Mouse (Mus musculus) forebrain, postnatal 0 days (tissue): ENCODE results near the gene Ninl. TPM values are rescaled to one million over a fixed set of nuclear protein-coding genes. Genes with fewer than 3 reads are reported as not detected.

ENCODE experiments used
- ATAC-seq: fragments of 200-750 bp; cut with Nextera tagmentation; 2 replicates; pipeline ENCODE4 v1.8.0; 2017; ENCODE audit warnings: mild to moderate bottlenecking, moderate library complexity
- DNase-seq: peaks from one replicate; pipeline ENCODE4 v3.0.0-alpha.2; 2015
- H3K27ac ChIP-seq: fragments of 300-500 bp; sonication (generic); 2 replicates; pipeline ENCODE4 v1.5.1; 2014; ENCODE audit warnings: low read depth, mild to moderate bottlenecking, antibody characterized with exemption, low read length, moderate library complexity, mixed read lengths
- H3K27me3 ChIP-seq: fragments of 300-500 bp; sonication (generic); 2 replicates; pipeline ENCODE4 v1.6.1; 2014; ENCODE audit warnings: mild to moderate bottlenecking, low read length, mixed read lengths; ENCODE audit not compliant: insufficient read depth
- H3K36me3 ChIP-seq: fragments of 300-500 bp; sonication (generic); 2 replicates; pipeline ENCODE4 v1.6.1; 2014; ENCODE audit warnings: mild to moderate bottlenecking, moderate library complexity; ENCODE audit not compliant: insufficient read depth
- H3K4me1 ChIP-seq: fragments of 300-500 bp; sonication (generic); 2 replicates; pipeline ENCODE4 v1.6.1; 2014; ENCODE audit warnings: antibody characterized with exemption; ENCODE audit not compliant: insufficient read depth
- H3K4me2 ChIP-seq: fragments of 300-500 bp; sonication (generic); 2 replicates; pipeline ENCODE4 v1.6.1; 2014; ENCODE audit warnings: low read depth, mild to moderate bottlenecking, moderate library complexity
- H3K4me3 ChIP-seq: fragments of 300-500 bp; sonication (generic); 2 replicates; pipeline ENCODE4 v1.5.1; 2014; ENCODE audit warnings: low read depth, low read length, mixed read lengths
- H3K9ac ChIP-seq: fragments of 300-500 bp; sonication (generic); 2 replicates; pipeline ENCODE4 v1.6.1; 2014; ENCODE audit warnings: mild to moderate bottlenecking
- H3K9me3 ChIP-seq: fragments of 300-500 bp; sonication (generic); 2 replicates; pipeline ENCODE4 v1.6.1; 2016; ENCODE audit warnings: low read length
- CTCF ChIP-seq: sonication (generic); IDR thresholded peaks from 2 replicates; pipeline ENCODE4 v1.5.1; 2016; ENCODE audit warnings: antibody characterized with exemption, control low read depth, low read depth
- WGBS: fragments of 180-500 bp; shearing (Covaris S2); extraction: QIAGEN DNeasy Blood & Tissue Kit; methylation state at CpG from one replicate; pipeline ENCODE4 v1.1.7; 2014; 5-methylcytosine and 5-hydroxymethylcytosine counted together
- polyA plus RNA-seq: library from polyadenylated mRNA; unstranded; fragments of >200 nt; fragmentation: Nextera tagmentation; extraction: Ambion mirVana; gene quantifications from 2 replicates; pipeline ENCODE4 v1.2.1, GENCODE M21; 2015
- total RNA-seq: library from RNA; depleted of rRNA; stranded (reverse); fragments of >200 nt; gene quantifications from 2 replicates; pipeline ENCODE4 v1.2.3, GENCODE M21; 2014

The Ninl gene
- total and polyA plus RNA-seq, 2 experiments from 2014 or later: 4.7 to 14.9 TPM

GRCm38 (mm10) chr2:150979861-150980620 lies 59.1 kb downstream of the Ninl start:
- no peaks in the 10 kb centered on the region for H3K27me3 ChIP-seq
- no peak overlapping the region for H3K4me2 ChIP-seq
- ATAC-seq: no peak
- H3K27ac ChIP-seq: no peak overlapping the region
- no peaks in the 10 kb centered on the region for H3K9me3 ChIP-seq
- WGBS: 88% methylated on average over 14 of the region's 14 CpGs
- no peak overlapping the region for H3K9ac ChIP-seq
- TF ChIP-seq CTCF: no peak
- no peak for DNase-seq
- no peaks in the 10 kb centered on the region for H3K4me1 ChIP-seq
- peaks cover 13% of the 10 kb centered on the region; the same call in 1 of the 2 replicates for H3K36me3 ChIP-seq
- H3K4me3 ChIP-seq: no peak overlapping the region

- WGBS: 87% methylated on average over 3 of the region's 3 CpGs
- H3K4me3 ChIP-seq: no peak overlapping the region
- H3K4me1 ChIP-seq: no peaks in the 10 kb centered on the region
- no peak overlapping the region for H3K4me2 ChIP-seq
- ATAC-seq: no peak
- H3K27ac ChIP-seq: no peak overlapping the region
- peaks cover 19% of the 10 kb centered on the region; the same call in 1 of the 2 replicates for H3K36me3 ChIP-seq
- no peak for DNase-seq
- H3K9me3 ChIP-seq: no peaks in the 10 kb centered on the region
- TF ChIP-seq CTCF: no peak
- H3K9ac ChIP-seq: no peak overlapping the region
- no peaks in the 10 kb centered on the region for H3K27me3 ChIP-seq
Measured at GRCm38 (mm10) chr2:150978791-150979190, 60.4 kb downstream of the Ninl start.

GRCm38 (mm10) chr2:150977676-150978075 lies 61.5 kb downstream of the Ninl start:
- ATAC-seq: no peak
- TF ChIP-seq CTCF: no peak
- H3K4me1 ChIP-seq: no peaks in the 10 kb centered on the region
- H3K9ac ChIP-seq: no peak overlapping the region
- H3K36me3 ChIP-seq: peaks cover 29% of the 10 kb centered on the region; the same call in 1 of the 2 replicates
- H3K27me3 ChIP-seq: no peaks in the 10 kb centered on the region
- no peak overlapping the region for H3K4me3 ChIP-seq
- H3K9me3 ChIP-seq: no peaks in the 10 kb centered on the region
- no peak for DNase-seq
- H3K27ac ChIP-seq: no peak overlapping the region
- WGBS: 97% methylated on average over 6 of the region's 6 CpGs
- no peak overlapping the region for H3K4me2 ChIP-seq

GRCm38 (mm10) chr2:150976871-150977270 lies 62.3 kb downstream of the Ninl start:
- H3K27me3 ChIP-seq: no peaks in the 10 kb centered on the region
- DNase-seq (no peak), ATAC-seq (no peak)
- TF ChIP-seq CTCF: no peak
- no peak overlapping the region for H3K27ac ChIP-seq
- no peak overlapping the region for H3K4me2 ChIP-seq
- H3K4me1 ChIP-seq: no peaks in the 10 kb centered on the region
- no peaks in the 10 kb centered on the region for H3K9me3 ChIP-seq
- H3K36me3 ChIP-seq: peaks cover 31% of the 10 kb centered on the region; the same call in 1 of the 2 replicates
- H3K4me3 ChIP-seq: no peak overlapping the region
- 95% methylated on average over 5 of the region's 5 CpGs for WGBS
- no peak overlapping the region for H3K9ac ChIP-seq

GRCm38 (mm10) chr2:150973401-150974115 lies 65.6 kb downstream of the Ninl start:
- H3K36me3 ChIP-seq: peaks cover 33% of the 10 kb centered on the region; the same call in 1 of the 2 replicates
- no peak for TF ChIP-seq CTCF
- no peak overlapping the region for H3K4me2 ChIP-seq
- ATAC-seq (no peak), DNase-seq (no peak)
- WGBS: 94% methylated on average over 8 of the region's 8 CpGs
- no peaks in the 10 kb centered on the region for H3K4me1 ChIP-seq
- H3K9me3 ChIP-seq: no peaks in the 10 kb centered on the region
- no peak overlapping the region for H3K9ac ChIP-seq
- H3K4me3 ChIP-seq: no peak overlapping the region
- no peaks in the 10 kb centered on the region for H3K27me3 ChIP-seq
- H3K27ac ChIP-seq: no peak overlapping the region

GRCm38 (mm10) chr2:150972681-150973080 lies 66.5 kb downstream of the Ninl start:
- Histone ChIP-seq H3K36me3 (peaks cover 33% of the 10 kb centered on the region), H3K4me2 (no peak overlapping the region), H3K9me3 (no peaks in the 10 kb centered on the region), H3K4me3 (no peak overlapping the region), H3K27ac (no peak overlapping the region), H3K9ac (no peak overlapping the region), H3K4me1 (no peaks in the 10 kb centered on the region), H3K27me3 (no peaks in the 10 kb centered on the region)
- ATAC-seq: no peak
- TF ChIP-seq CTCF: no peak
- no peak for DNase-seq
- WGBS: 88% methylated on average over 3 of the region's 3 CpGs

GRCm38 (mm10) chr2:150971856-150972255 lies 67.3 kb downstream of the Ninl start:
- Histone ChIP-seq H3K27ac (no peak overlapping the region), H3K36me3 (peaks cover 36% of the 10 kb centered on the region)
- no peak for ATAC-seq

More at GRCm38 (mm10) chr2:150971856-150972255, 67.3 kb downstream of the Ninl start:
- DNase-seq: no peak
- H3K9ac ChIP-seq: no peak overlapping the region
- no peaks in the 10 kb centered on the region for H3K9me3 ChIP-seq
- H3K4me2 ChIP-seq: no peak overlapping the region
- H3K4me1 ChIP-seq: no peaks in the 10 kb centered on the region
- no peaks in the 10 kb centered on the region for H3K27me3 ChIP-seq
- no peak overlapping the region for H3K4me3 ChIP-seq
- 56% methylated on average over 7 of the region's 7 CpGs for WGBS
- no peak for TF ChIP-seq CTCF
